Comparison of ENCODE assay signal across 11 mouse cellular contexts in the genomic region with DNA sequence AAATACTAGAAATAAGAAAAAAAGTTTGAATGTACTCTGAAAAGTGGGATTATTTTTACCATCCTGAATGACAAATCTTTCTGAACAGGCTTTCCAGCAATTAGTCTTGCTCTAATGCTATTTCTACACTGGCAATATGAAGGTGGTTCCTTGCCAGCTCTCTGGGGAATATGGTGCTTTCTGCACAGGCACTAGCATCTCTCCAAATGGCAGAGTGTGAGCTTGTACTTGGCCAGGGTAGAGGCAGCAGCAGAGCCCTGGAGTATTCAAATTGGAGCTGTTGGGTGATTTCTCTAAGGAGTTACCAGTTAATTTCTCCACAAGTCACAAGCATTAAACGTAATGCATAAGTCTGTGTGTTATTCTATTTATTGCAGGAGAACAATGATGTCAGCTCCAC.
DNase-seq lines count a peak whose midpoint lies in the region; ATAC-seq lines count a peak whose summit lies in the region.
"Had no signal": no experiment of that assay in that cellular context is flagged by ENCODE, and none has a peak within 500 bp of the region (broad histone marks: within the 10 kb centered on the region; RNA-seq: fewer than 3 reads in every experiment).

No protein-coding gene starts in this region.

- no peak overlapping the region for H3K4me2 ChIP-seq in hindbrain, embryonic 16.5 days (ENCODE audit: low read length)
- H3K4me2 ChIP-seq in hindbrain, embryonic 11.5 days (replicated peaks; ENCODE audit: low read depth, low read length): no peak overlapping the region
- H3K4me2 ChIP-seq in embryonic facial prominence, embryonic 15.5 days (replicated peaks): no peak overlapping the region
- H3K4me2 ChIP-seq in kidney, embryonic 14.5 days (replicated peaks; ENCODE audit: low read depth, low read length): no peak overlapping the region
- H3K4me2 ChIP-seq: neural tube, embryonic 13.5 days had no signal

- no peak overlapping the region for H3K27ac ChIP-seq in hindbrain, embryonic 16.5 days (ENCODE audit: low read depth, low read length)
- H3K27ac ChIP-seq in hindbrain, embryonic 11.5 days (ENCODE audit: low read depth, low read length): no peak overlapping the region
- H3K27ac ChIP-seq in embryonic facial prominence, embryonic 15.5 days (replicated peaks): no peak overlapping the region
- H3K27ac ChIP-seq in kidney, embryonic 14.5 days (ENCODE audit: low read depth, low read length): no peak overlapping the region
- H3K27ac ChIP-seq: gastrocnemius, adult 2 months; neural tube, embryonic 13.5 days had no signal

- no peak overlapping the region for H3K9ac ChIP-seq in hindbrain, embryonic 16.5 days (ENCODE audit: low read depth, low read length)
- H3K9ac ChIP-seq in hindbrain, embryonic 11.5 days (ENCODE audit: low read depth, low read length): no peak overlapping the region
- no peak overlapping the region for H3K9ac ChIP-seq in embryonic facial prominence, embryonic 15.5 days
- H3K9ac ChIP-seq in kidney, embryonic 14.5 days (ENCODE audit: low read depth, low read length): no peak overlapping the region
- H3K9ac ChIP-seq: neural tube, embryonic 13.5 days had no signal

- H3K9me3 ChIP-seq in hindbrain, embryonic 16.5 days (ENCODE audit: control insufficient read depth, low read length): no peaks in the 10 kb centered on the region
- no peaks in the 10 kb centered on the region for H3K9me3 ChIP-seq in hindbrain, embryonic 11.5 days (ENCODE audit: control insufficient read depth, low read length)
- no peaks in the 10 kb centered on the region for H3K9me3 ChIP-seq in embryonic facial prominence, embryonic 15.5 days (replicated peaks)
- H3K9me3 ChIP-seq in kidney, embryonic 14.5 days (ENCODE audit: control insufficient read depth, low read length): no peaks in the 10 kb centered on the region
- H3K9me3 ChIP-seq: neural tube, embryonic 13.5 days had no signal

- no peaks in the 10 kb centered on the region for H3K36me3 ChIP-seq in hindbrain, embryonic 16.5 days (ENCODE audit: control insufficient read depth, insufficient read depth, low read length)
- H3K36me3 ChIP-seq in hindbrain, embryonic 11.5 days (ENCODE audit: control insufficient read depth, insufficient read depth, low read length): no peaks in the 10 kb centered on the region
- H3K36me3 ChIP-seq in embryonic facial prominence, embryonic 15.5 days: no peaks in the 10 kb centered on the region
- no peaks in the 10 kb centered on the region for H3K36me3 ChIP-seq in kidney, embryonic 14.5 days (ENCODE audit: control insufficient read depth, insufficient read depth, low read length)
- H3K36me3 ChIP-seq: neural tube, embryonic 13.5 days had no signal

- H3K27me3 ChIP-seq in hindbrain, embryonic 16.5 days (replicated peaks; ENCODE audit: control insufficient read depth, insufficient read depth, low read length): no peaks in the 10 kb centered on the region
- H3K27me3 ChIP-seq in hindbrain, embryonic 11.5 days (ENCODE audit: control insufficient read depth, insufficient read depth, low read length): no peaks in the 10 kb centered on the region
- no peaks in the 10 kb centered on the region for H3K27me3 ChIP-seq in embryonic facial prominence, embryonic 15.5 days
- H3K27me3 ChIP-seq in kidney, embryonic 14.5 days (ENCODE audit: control insufficient read depth, insufficient read depth, low read length): no peaks in the 10 kb centered on the region
- H3K27me3 ChIP-seq: neural tube, embryonic 13.5 days had no signal

- peak; percentile 50; the same call in 1 of the 2 replicates for ATAC-seq in hindbrain, embryonic 16.5 days
- ATAC-seq in hindbrain, embryonic 11.5 days (ENCODE audit: low FRiP score): no peak
- ATAC-seq in embryonic facial prominence, embryonic 15.5 days (ENCODE audit: insufficient number of reproducible peaks, low FRiP score, low TSS enrichment, low read depth): peak; percentile 67; the same call in 1 of the 2 replicates
- ATAC-seq in kidney, embryonic 14.5 days (ENCODE audit: low FRiP score, low TSS enrichment): no peak

- WGBS in hindbrain, embryonic 16.5 days: 59% methylated on average over 1 of the region's 1 CpGs
- WGBS in hindbrain, embryonic 11.5 days: 89% methylated on average over 1 of the region's 1 CpGs
- 78% methylated on average over 1 of the region's 1 CpGs for WGBS in embryonic facial prominence, embryonic 15.5 days
- 89% methylated on average over 1 of the region's 1 CpGs for WGBS in kidney, embryonic 14.5 days

- intact Hi-C loops in left cerebral cortex, postnatal 36 days (cut with DNase I): no loop called here

- no peak overlapping the region for H3K4me3 ChIP-seq in hindbrain, embryonic 16.5 days (ENCODE audit: low read length)
- no peak overlapping the region for H3K4me3 ChIP-seq in hindbrain, embryonic 11.5 days (ENCODE audit: low read depth, low read length)
- H3K4me3 ChIP-seq in embryonic facial prominence, embryonic 15.5 days (replicated peaks): no peak overlapping the region
- H3K4me3 ChIP-seq in kidney, embryonic 14.5 days (ENCODE audit: low read length): no peak overlapping the region
- H3K4me3 ChIP-seq: gastrocnemius, adult 2 months; neural tube, embryonic 13.5 days had no signal

- H3K4me1 ChIP-seq in hindbrain, embryonic 16.5 days (ENCODE audit: control insufficient read depth, insufficient read depth, low read depth, low read length): no peaks in the 10 kb centered on the region
- H3K4me1 ChIP-seq in hindbrain, embryonic 11.5 days (replicated peaks; ENCODE audit: control insufficient read depth, insufficient read depth, low read length): no peaks in the 10 kb centered on the region
- H3K4me1 ChIP-seq in embryonic facial prominence, embryonic 15.5 days: no peaks in the 10 kb centered on the region
- H3K4me1 ChIP-seq in kidney, embryonic 14.5 days (ENCODE audit: control insufficient read depth, insufficient read depth, low read length): no peaks in the 10 kb centered on the region
- H3K4me1 ChIP-seq: neural tube, embryonic 13.5 days had no signal

- no peak for DNase-seq in hindbrain, embryonic 11.5 days (ENCODE audit: low spot score)
- peak; percentile 65 for DNase-seq in cerebellum, adult 11-12 months
- DNase-seq in left cerebral cortex, postnatal 36 days (ENCODE audit: low spot score in 2 of 2): peak; percentile 15 to 29
- no peak for DNase-seq in embryo, embryonic 10 days (ENCODE audit: low spot score)
- DNase-seq in adrenal gland, adult 2 months: no peak
- DNase-seq: gastrocnemius, adult 2 months; thymus, postnatal 25 days had no signal

Comparison
In these comparisons a context has a peak if more than half of its experiments do, and no peak if none do; other contexts are left out.
1. ATAC-seq: peak in hindbrain, embryonic 16.5 days (single experiment) and embryonic facial prominence, embryonic 15.5 days (single experiment); none in hindbrain, embryonic 11.5 days (single experiment) and kidney, embryonic 14.5 days (single experiment).
2. DNase-seq: peak in cerebellum, adult 11-12 months (single experiment) and left cerebral cortex, postnatal 36 days (2 of 2); none in hindbrain, embryonic 11.5 days (single experiment), embryo, embryonic 10 days (single experiment) and adrenal gland, adult 2 months (single experiment).